Mouse (Mus musculus) ES-Bruce4 (cell line): Measurements from ENCODE around the gene 4931440F15Rik.

ENCODE experiments used
- CTCF ChIP-seq: IDR thresholded peaks from one replicate; pipeline ENCODE4 v1.8.1; 2011; ENCODE audit warnings: low read depth, low read length
- POLR2A ChIP-seq: IDR thresholded peaks from one replicate; pipeline ENCODE4 v1.8.1; 2011; ENCODE audit warnings: low read length; ENCODE audit not compliant: insufficient read depth

DNA sequence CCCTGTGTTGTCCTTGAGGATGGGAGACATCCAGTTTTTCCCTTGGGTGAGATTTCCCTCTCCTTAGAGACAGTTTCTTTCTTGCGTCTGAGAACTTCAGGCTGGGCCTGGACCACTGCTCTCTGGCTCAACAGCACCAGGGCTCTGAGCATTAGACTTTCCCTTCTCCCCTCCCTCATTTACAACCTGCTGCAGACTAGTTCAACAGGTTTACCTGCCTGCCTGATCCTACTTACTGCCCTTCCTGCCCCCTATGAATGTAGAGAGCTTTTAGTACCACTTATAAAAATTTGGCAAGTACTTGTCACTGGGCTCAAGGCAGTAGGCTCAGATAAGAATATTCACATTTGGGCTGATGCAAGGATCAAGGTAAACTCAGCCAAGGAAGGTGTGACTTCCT lies 533 bp upstream of the 4931440F15Rik start:
- TF ChIP-seq CTCF, result no peak
- no peak for TF ChIP-seq POLR2A
